Mouse (Mus musculus) liver, embryonic 12.5 days (tissue): ENCODE data around the gene Klf7. TPM values are rescaled to one million over a fixed set of nuclear protein-coding genes. Genes with fewer than 3 reads are reported as not detected.

ENCODE experiments used
- ATAC-seq: fragments of 200-750 bp; cut with Nextera tagmentation; 2 replicates; pipeline ENCODE4 v1.8.0; 2017; ENCODE audit warnings: moderate number of reproducible peaks, mild to moderate bottlenecking, moderate library complexity
- H3K27ac ChIP-seq: fragments of 300-500 bp; sonication (generic); 2 replicates; pipeline ENCODE4 v1.5.1; 2016; ENCODE audit warnings: mild to moderate bottlenecking
- H3K27me3 ChIP-seq: fragments of 300-500 bp; sonication (generic); replicated peaks from 2 replicates; pipeline ENCODE4 v1.6.1; 2016; ENCODE audit warnings: mild to moderate bottlenecking, moderate library complexity
- H3K36me3 ChIP-seq: fragments of 300-500 bp; sonication (generic); 2 replicates; pipeline ENCODE4 v1.6.1; 2016; ENCODE audit warnings: mild to moderate bottlenecking, moderate library complexity
- H3K4me1 ChIP-seq: fragments of 300-500 bp; sonication (generic); 2 replicates; pipeline ENCODE4 v1.6.1; 2016
- H3K4me2 ChIP-seq: fragments of 300-500 bp; sonication (generic); 2 replicates; pipeline ENCODE4 v1.6.1; 2016; ENCODE audit warnings: mild to moderate bottlenecking, moderate library complexity
- H3K4me3 ChIP-seq: fragments of 300-500 bp; sonication (generic); 2 replicates; pipeline ENCODE4 v1.5.1; 2016; ENCODE audit warnings: mild to moderate bottlenecking, moderate library complexity
- H3K9ac ChIP-seq: fragments of 300-500 bp; sonication (generic); 2 replicates; pipeline ENCODE4 v1.6.1; 2016; ENCODE audit warnings: mild to moderate bottlenecking, moderate library complexity
- H3K9me3 ChIP-seq: fragments of 300-500 bp; sonication (generic); replicated peaks from 2 replicates; pipeline ENCODE4 v1.6.1; 2016; ENCODE audit warnings: mild to moderate bottlenecking, moderate library complexity
- WGBS: fragments of 180-500 bp; shearing (Covaris S2); methylation state at CpG from one replicate; pipeline ENCODE4 v1.1.7; 2016; ENCODE audit not compliant: insufficient replicate concordance; 5-methylcytosine and 5-hydroxymethylcytosine counted together
- polyA plus RNA-seq: library from polyadenylated mRNA; unstranded; fragments of >200 nt; fragmentation: Nextera tagmentation; extraction: Ambion mirVana; gene quantifications from 2 replicates; pipeline ENCODE4 v1.2.1, GENCODE M21; 2016

Gene Klf7
- polyA plus RNA-seq, 1 experiment from 2014 or later: 7.8 TPM

DNA sequence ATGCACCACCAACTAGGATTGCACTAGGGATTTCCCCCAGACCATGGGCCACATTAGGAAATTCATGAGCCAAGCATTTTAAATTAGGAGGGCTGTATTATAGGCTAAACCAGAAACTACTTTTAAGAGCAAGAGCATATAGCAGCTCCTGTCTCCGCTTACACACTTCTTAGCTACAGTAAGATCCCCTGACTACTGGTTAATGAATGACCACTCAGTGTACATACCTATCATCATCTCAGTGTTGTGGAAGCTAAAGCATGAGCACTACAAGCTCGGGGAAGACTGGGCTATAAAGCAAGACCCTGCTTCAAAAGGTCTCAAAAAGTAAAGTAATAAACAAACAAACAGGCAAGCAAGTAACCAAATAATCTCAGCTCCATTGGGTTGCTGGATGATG is 65.5 kb downstream of the Klf7 start:
- Histone ChIP-seq H3K9me3 (no peaks in the 10 kb centered on the region), H3K27me3 (no peaks in the 10 kb centered on the region), H3K4me3 (no peak overlapping the region), H3K36me3 (peaks cover 9% of the 10 kb centered on the region), H3K4me1 (peaks cover 11% of the 10 kb centered on the region; the same call in 1 of the 2 replicates), H3K4me2 (no peak overlapping the region), H3K9ac (no peak overlapping the region), H3K27ac (no peak overlapping the region)
- WGBS: 64% methylated on average over 2 of the region's 2 CpGs
- ATAC-seq: no peak

DNA sequence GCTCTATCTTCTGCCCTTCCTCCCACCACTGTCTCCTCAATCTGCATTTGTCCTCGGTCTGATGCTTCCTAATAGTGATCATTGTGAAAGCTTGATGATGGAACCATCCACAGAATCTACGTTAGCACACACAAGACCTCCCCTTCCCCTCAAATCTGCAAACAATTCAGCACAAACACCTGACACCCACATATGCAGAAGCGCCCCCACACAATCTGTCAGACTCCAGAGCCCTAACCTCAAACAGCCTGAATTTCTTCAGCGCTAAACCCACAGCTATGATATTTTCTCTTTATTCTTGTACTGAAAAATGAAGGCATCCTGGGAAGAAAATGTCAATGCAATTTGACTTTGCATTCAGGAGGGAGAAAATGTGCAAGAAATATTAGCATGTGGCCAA is 66.1 kb downstream of the Klf7 start:
- no peaks in the 10 kb centered on the region for H3K9me3 ChIP-seq
- 74% methylated on average over 4 of the region's 4 CpGs for WGBS
- no peak for ATAC-seq

DNA sequence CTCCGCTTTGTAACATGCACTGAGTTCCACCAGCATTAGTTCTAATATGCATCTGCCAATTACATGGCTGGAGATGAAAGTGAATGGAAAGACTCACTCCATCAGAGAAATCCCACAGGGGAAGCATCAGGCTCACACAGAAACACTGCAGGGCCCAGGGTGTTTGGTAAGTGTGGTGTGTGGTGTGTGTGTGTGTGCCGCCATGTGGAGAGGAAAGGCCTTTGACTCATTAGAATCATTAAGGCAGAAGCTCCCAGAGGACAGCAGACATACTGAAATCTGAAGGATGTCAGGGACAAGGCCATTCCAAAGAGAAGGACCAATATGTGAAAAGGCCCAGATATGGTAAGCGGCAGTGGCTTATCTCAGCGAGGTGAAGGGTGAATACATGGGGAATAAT is 66.9 kb downstream of the Klf7 start:
- WGBS: 82% methylated on average over 4 of the region's 4 CpGs
- Histone ChIP-seq H3K9me3 (no peaks in the 10 kb centered on the region), H3K27ac (no peak overlapping the region), H3K4me3 (no peak overlapping the region), H3K9ac (no peak overlapping the region), H3K36me3 (peaks cover 9% of the 10 kb centered on the region), H3K4me1 (peaks cover 11% of the 10 kb centered on the region; the same call in 1 of the 2 replicates), H3K27me3 (no peaks in the 10 kb centered on the region), H3K4me2 (no peak overlapping the region)
- ATAC-seq: no peak

More for the DNA sequence above, 66.1 kb downstream of the Klf7 start:
- H3K9ac ChIP-seq: no peak overlapping the region
- no peaks in the 10 kb centered on the region for H3K27me3 ChIP-seq
- no peak overlapping the region for H3K27ac ChIP-seq
- H3K4me3 ChIP-seq: no peak overlapping the region
- peaks cover 9% of the 10 kb centered on the region for H3K36me3 ChIP-seq
- H3K4me2 ChIP-seq: no peak overlapping the region
- H3K4me1 ChIP-seq: peaks cover 11% of the 10 kb centered on the region; the same call in 1 of the 2 replicates

DNA sequence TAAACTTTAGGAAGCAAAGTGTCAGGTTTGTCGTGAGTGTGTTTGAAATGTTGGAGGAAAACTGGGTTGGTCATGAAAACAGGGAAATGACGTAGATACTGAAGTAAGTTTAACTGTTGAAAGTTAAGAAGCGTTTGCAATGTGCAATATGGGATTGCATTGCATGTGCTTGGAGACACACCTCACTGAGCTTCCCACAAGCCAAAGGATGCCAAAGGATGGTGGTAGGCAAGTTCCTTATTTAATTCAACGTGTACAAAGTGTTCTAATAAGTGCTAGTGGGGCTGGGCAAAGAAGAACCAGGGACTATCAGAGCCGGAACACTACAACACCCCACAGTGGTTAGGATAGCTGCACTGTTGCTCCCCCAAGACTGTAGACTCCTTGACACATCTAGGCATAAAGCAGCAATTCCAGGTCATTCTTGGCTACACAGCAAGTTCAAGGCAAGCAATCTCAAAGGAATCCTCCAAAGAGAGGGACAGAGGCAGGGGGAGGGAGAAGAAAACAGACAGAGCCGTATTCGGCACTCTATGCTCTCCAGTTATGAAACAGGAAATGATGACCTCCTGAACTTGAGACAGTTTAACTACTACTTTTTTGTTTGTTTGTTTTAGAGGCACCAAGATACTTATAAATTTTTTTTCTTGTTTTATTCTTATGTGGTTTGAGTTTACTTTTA is 69.9 kb downstream of the Klf7 start:
- no peaks in the 10 kb centered on the region for H3K36me3 ChIP-seq
- H3K9ac ChIP-seq: no peak overlapping the region
- WGBS: 51% methylated on average over 7 of the region's 7 CpGs
- no peak overlapping the region for H3K27ac ChIP-seq
- peaks cover 11% of the 10 kb centered on the region; the same call in 1 of the 2 replicates for H3K4me1 ChIP-seq
- H3K9me3 ChIP-seq: no peaks in the 10 kb centered on the region
- H3K27me3 ChIP-seq: no peaks in the 10 kb centered on the region
- no peak overlapping the region for H3K4me2 ChIP-seq
- no peak for ATAC-seq
- H3K4me3 ChIP-seq: no peak overlapping the region

DNA sequence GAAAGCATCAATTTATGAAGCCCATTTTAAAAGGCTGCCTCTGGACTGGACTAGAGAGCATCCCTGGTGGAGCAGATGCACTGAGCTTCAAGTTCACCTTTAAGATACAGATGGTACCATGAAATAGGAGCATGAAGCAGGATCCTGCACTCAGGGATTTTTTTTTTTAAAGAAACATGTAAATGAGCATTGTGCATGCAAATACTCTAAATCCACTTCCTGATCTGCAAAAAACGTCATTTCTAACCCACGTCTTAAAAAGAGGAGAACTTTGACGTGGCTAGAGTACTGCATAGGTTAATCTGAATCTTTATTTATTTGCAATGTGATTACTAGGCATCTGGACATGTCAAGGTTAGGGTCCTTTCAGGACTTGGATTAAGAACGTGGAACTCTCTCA is 73.5 kb downstream of the Klf7 start:
- 57% methylated on average over 4 of the region's 4 CpGs for WGBS

DNA sequence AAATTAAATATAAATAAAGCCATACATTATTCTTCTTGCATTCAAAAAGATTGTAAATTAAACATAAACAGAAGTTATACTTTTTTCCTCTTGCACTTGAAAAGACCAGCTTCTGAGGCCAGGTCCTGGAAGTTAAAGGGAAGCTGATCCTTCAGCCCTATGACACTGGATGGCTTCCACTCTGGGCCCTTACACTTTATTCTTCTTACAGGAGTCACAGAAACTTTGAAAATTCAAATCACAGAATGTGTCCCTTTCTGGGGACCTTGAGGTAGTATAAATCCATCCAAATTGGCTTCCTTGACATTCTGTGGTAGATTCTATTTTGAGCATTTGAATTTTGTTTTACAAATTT is 75.3 kb downstream of the Klf7 start:
- H3K4me1 ChIP-seq: peaks cover 4% of the 10 kb centered on the region; the same call in 1 of the 2 replicates
- no peaks in the 10 kb centered on the region for H3K36me3 ChIP-seq
- H3K4me3 ChIP-seq: no peak overlapping the region
- no peak for ATAC-seq
- no peak overlapping the region for H3K27ac ChIP-seq
- no peak overlapping the region for H3K4me2 ChIP-seq
- no peaks in the 10 kb centered on the region for H3K27me3 ChIP-seq
- H3K9ac ChIP-seq: no peak overlapping the region
- no peaks in the 10 kb centered on the region for H3K9me3 ChIP-seq

More for the DNA sequence above, 73.5 kb downstream of the Klf7 start:
- no peak for ATAC-seq
- no peak overlapping the region for H3K4me2 ChIP-seq
- H3K27ac ChIP-seq: no peak overlapping the region
- no peaks in the 10 kb centered on the region for H3K9me3 ChIP-seq
- H3K4me3 ChIP-seq: no peak overlapping the region
- peaks cover 9% of the 10 kb centered on the region; the same call in 1 of the 2 replicates for H3K4me1 ChIP-seq
- no peaks in the 10 kb centered on the region for H3K27me3 ChIP-seq
- no peak overlapping the region for H3K9ac ChIP-seq
- no peaks in the 10 kb centered on the region for H3K36me3 ChIP-seq

DNA sequence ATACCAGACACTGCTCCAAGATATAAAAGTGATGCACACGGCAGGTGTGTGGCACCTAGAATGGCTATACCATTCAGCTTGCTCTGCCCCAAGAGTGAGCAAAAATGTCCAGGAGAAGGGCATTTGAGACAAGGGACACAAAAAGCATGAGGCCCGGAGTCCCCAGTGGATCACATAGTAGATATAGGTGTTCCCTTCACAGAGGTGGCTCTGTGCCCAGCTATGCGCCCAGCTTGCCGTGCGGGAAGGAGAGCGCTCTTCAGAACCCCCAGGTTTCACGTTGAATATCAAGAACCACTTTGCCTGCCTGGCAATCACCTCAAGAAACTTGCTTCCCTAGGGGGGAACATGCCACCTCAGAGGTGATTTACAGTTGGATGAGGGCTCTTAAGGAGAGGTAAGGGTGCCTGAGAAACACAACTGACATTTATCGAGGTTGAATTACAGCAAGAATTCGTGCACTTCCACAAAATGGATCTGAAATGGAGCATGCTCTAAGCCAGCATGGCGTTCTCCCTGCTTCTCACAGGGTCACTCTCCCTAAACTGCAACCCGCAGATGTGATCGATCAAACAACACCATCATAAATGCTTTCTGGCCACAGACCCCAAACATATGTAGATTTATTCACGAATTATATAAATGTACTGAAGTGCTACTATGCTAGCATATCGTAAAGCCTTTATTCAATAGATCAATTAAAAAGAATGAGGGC is 75.8 kb downstream of the Klf7 start:
- Histone ChIP-seq H3K4me2 (no peak overlapping the region), H3K27me3 (no peaks in the 10 kb centered on the region), H3K9ac (no peak overlapping the region), H3K4me1 (peaks cover 7% of the 10 kb centered on the region), H3K9me3 (no peaks in the 10 kb centered on the region), H3K27ac (no peak overlapping the region), H3K36me3 (no peaks in the 10 kb centered on the region), H3K4me3 (no peak overlapping the region)
- 81% methylated on average over 14 of the region's 14 CpGs for WGBS
- ATAC-seq: no peak

DNA sequence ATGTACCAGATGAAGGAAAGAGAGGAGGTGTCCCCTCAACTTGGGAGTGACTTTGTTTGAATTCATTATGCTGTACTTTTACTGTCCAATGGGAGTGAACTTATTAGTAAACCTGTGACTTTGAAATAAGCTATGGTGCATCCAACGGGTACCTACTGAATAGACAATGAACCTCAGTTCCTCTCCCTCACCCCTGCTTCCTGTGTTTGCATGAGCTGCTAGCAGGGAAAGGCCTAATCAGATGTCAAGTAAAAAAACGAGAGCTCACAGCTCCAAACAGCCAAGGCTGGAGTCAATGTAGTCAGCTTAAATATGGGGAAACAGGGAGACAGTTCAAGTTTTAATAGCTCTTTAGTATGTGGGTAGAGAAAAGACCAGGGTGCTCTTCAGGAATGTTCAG is 77.5 kb downstream of the Klf7 start:
- no peaks in the 10 kb centered on the region for H3K9me3 ChIP-seq
- H3K36me3 ChIP-seq: 0 out of 2 replicates have a peak, but pooled peaks cover 3% of the 10 kb centered on the region
- no peak overlapping the region for H3K9ac ChIP-seq
- no peaks in the 10 kb centered on the region for H3K27me3 ChIP-seq
- H3K4me1 ChIP-seq: peaks cover 14% of the 10 kb centered on the region
- no peak overlapping the region for H3K4me3 ChIP-seq
- no peak overlapping the region for H3K4me2 ChIP-seq
- ATAC-seq: no peak
- H3K27ac ChIP-seq: no peak overlapping the region
- WGBS: 12% methylated on average over 2 of the region's 2 CpGs

DNA sequence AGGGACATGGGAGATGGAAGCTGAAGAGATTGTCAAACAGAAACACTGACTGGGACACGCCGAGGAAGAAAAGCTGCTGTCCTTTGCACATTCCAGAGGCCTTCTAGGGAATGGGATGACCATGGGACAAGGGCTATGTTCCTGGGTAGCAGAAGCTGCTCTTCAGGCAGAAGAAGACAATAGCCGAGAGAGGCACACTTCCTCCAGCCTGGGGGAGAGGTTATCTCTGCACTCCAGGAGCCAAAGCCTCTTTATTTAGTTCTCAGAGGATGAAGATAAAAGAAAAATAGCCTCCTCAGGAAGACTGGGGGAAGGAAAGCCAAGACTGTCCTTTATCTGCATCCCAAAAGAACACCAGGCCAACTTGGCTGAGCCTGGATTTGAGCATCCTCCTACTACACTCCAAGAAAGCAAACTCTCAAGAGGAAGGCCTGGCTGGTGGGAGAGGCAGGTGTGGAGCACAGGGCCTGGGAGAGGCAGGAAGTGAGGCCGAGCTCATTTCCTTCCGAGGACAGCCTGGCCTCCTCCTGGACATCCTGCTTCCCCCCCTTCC is 81.2 kb downstream of the Klf7 start:
- peak; percentile 36 for ATAC-seq
- H3K4me2 ChIP-seq: no peak overlapping the region
- H3K4me1 ChIP-seq: peaks cover 17% of the 10 kb centered on the region
- no peak overlapping the region for H3K4me3 ChIP-seq
- no peak overlapping the region for H3K9ac ChIP-seq
- no peaks in the 10 kb centered on the region for H3K9me3 ChIP-seq
- WGBS: 21% methylated on average over 5 of the region's 5 CpGs
- no peak overlapping the region for H3K27ac ChIP-seq
- H3K36me3 ChIP-seq: 0 out of 2 replicates have a peak, but pooled peaks cover 3% of the 10 kb centered on the region
- H3K27me3 ChIP-seq: no peaks in the 10 kb centered on the region

DNA sequence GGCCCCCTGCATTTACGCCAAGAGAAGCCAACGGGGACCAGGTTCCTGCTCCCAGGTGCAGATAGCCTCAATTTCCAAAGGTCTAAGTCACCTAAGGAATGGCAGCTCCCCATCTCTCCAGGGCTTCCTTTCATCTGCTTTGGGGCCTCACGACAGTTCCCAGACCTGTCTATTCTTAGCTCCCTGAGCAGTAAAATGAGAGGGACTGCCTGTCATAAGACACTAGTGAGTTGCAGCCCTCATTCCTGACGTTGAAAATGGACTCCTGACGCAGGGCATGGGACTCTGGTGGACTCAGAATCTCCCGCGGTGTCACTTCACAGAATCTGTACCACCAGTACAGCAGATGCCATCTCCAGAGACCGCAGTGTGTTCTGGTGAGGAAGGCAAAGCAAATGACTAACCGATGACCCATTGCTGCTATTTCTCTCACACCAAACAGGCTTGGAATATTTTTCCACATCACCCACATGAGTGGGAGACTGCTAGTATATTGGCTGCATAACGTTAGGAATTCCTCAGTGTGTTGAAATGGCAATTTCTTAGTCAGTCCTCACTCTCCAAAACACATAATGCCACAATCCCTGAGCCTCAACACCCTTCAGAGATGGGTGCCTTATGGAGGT is 81.9 kb downstream of the Klf7 start:
- Histone ChIP-seq H3K4me2 (no peak overlapping the region), H3K4me1 (peaks cover 17% of the 10 kb centered on the region), H3K36me3 (0 out of 2 replicates have a peak, but pooled peaks cover 5% of the 10 kb centered on the region), H3K9me3 (no peaks in the 10 kb centered on the region), H3K4me3 (no peak overlapping the region), H3K27ac (no peak overlapping the region), H3K9ac (no peak overlapping the region), H3K27me3 (no peaks in the 10 kb centered on the region)
- ATAC-seq: no peak
- 72% methylated on average over 10 of the region's 10 CpGs for WGBS

DNA sequence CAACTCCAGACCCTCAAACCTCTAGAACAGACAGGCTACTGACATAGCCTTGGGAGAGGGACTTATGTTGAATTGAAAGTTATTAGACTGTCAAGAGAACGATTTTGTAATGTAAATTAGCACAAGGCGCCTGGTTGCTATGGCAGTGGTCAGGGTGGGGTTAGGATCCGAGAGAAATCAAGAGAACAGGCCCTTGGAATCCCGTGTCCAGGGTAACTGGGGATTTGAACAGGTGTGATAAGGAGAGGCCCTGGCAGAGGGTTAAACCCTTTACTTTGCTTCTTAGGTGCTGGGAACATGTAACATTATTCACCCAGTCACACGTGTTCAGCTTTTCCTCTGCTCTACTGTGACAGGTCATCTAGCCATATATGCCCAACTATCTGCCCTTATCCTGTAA is 83.7 kb downstream of the Klf7 start:
- Histone ChIP-seq H3K4me2 (no peak overlapping the region), H3K4me3 (no peak overlapping the region), H3K4me1 (peaks cover 14% of the 10 kb centered on the region), H3K9ac (no peak overlapping the region), H3K27me3 (no peaks in the 10 kb centered on the region), H3K9me3 (no peaks in the 10 kb centered on the region), H3K27ac (no peak overlapping the region), H3K36me3 (peaks cover 16% of the 10 kb centered on the region; the same call in 1 of the 2 replicates)
- no peak for ATAC-seq
- 72% methylated on average over 5 of the region's 5 CpGs for WGBS

DNA sequence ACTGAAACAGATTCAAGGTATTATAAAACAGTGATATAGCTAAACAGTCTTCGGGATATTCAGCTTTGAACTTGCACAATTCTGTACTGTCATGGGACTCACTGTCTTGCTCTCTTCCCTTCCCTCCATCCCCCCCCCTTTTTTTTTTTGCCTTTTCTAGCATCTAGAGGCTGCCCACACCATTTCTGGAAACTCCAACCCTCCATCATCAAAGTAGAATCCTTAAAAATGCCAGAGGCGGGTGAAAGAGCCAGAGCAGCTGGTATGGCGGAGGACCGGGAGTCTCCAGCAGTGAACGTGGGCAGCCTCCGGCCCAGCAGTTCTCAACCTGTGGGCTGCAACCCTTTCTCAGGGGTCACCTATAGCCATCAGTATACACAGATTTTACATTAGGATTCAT is 84.3 kb downstream of the Klf7 start:
- H3K36me3 ChIP-seq: peaks cover 16% of the 10 kb centered on the region; the same call in 1 of the 2 replicates
- H3K4me3 ChIP-seq: no peak overlapping the region
- H3K27me3 ChIP-seq: no peaks in the 10 kb centered on the region
- H3K9ac ChIP-seq: no peak overlapping the region
- no peak for ATAC-seq
- H3K4me1 ChIP-seq: peaks cover 14% of the 10 kb centered on the region
- WGBS: 83% methylated on average over 6 of the region's 6 CpGs
- H3K4me2 ChIP-seq: no peak overlapping the region
- no peak overlapping the region for H3K27ac ChIP-seq
- H3K9me3 ChIP-seq: no peaks in the 10 kb centered on the region
